In the genomic region with DNA sequence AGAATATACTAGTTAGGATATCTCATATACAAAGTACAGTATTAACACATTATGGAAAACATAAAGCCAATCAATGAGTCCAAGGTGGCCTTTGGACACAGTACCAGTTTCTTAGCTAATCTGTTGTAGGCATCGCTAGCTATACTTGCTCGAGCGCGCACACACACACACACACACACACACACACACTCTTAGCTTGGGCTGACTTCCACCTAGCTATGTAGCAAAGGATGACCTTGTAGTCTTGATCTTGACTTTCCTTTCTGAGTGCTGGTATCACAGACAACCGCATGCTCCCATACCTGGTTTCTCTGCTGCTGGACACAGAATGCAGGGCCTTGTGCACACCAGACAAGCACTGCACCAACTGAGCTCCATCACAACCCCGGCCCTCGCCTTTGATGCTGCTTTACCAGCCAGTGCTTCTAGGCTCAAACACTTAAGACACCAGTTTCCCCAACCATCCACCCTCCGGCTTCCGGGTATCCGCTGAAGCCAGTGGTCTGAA, we compare ENCODE assay signal across 27 mouse cellular contexts. TPM values are rescaled to one million over a fixed set of nuclear protein-coding genes. Genes with fewer than 3 reads are reported as not detected.
A peak's percentile ranks its signal among the peaks of the same experiment; 100 is the strongest.
DNase-seq lines count a peak whose midpoint lies in the region; ATAC-seq lines count a peak whose summit lies in the region.
"Had no signal": no experiment of that assay in that cellular context is flagged by ENCODE, and none has a peak within 500 bp of the region (broad histone marks: within the 10 kb centered on the region; RNA-seq: fewer than 3 reads in every experiment).

No protein-coding gene starts in this region.

- H3K4me3 ChIP-seq in heart, embryonic 10.5 days = no peak overlapping the region
- H3K4me3 ChIP-seq: embryonic facial prominence, embryonic 13.5 days; embryonic facial prominence, embryonic 15.5 days; erythroblast, embryonic 14.5 days; forebrain, embryonic 10.5 days; forebrain, embryonic 12.5 days; forebrain, embryonic 15.5 days had no signal

- H3K9me3 ChIP-seq in heart, embryonic 10.5 days = no peaks in the 10 kb centered on the region
- H3K9me3 ChIP-seq: embryonic facial prominence, embryonic 13.5 days; embryonic facial prominence, embryonic 15.5 days; forebrain, embryonic 10.5 days; forebrain, embryonic 12.5 days; forebrain, embryonic 15.5 days; G1E had no signal

- no peaks in the 10 kb centered on the region; the same call in 1 of the 2 replicates for H3K4me1 ChIP-seq in heart, embryonic 10.5 days
- H3K4me1 ChIP-seq: embryonic facial prominence, embryonic 13.5 days; embryonic facial prominence, embryonic 15.5 days; forebrain, embryonic 12.5 days; forebrain, embryonic 15.5 days had no signal

- H3K27me3 ChIP-seq in heart, embryonic 10.5 days (ENCODE audit: insufficient read depth, poor library complexity, severe bottlenecking) = no peaks in the 10 kb centered on the region
- H3K27me3 ChIP-seq: CH12.LX; embryonic facial prominence, embryonic 13.5 days; embryonic facial prominence, embryonic 15.5 days; forebrain, embryonic 12.5 days; forebrain, embryonic 15.5 days; Patski had no signal

- no peaks in the 10 kb centered on the region for H3K36me3 ChIP-seq in heart, embryonic 10.5 days
- H3K36me3 ChIP-seq: embryonic facial prominence, embryonic 13.5 days; embryonic facial prominence, embryonic 15.5 days; forebrain, embryonic 10.5 days; forebrain, embryonic 12.5 days; forebrain, embryonic 15.5 days had no signal

- intact Hi-C loops in left cerebral cortex, postnatal 14 days (cut with DNase I) = no loop called here

- no peak overlapping the region for H3K27ac ChIP-seq in heart, embryonic 10.5 days
- H3K27ac ChIP-seq: embryonic facial prominence, embryonic 13.5 days; embryonic facial prominence, embryonic 15.5 days; forebrain, embryonic 10.5 days; forebrain, embryonic 12.5 days; forebrain, embryonic 15.5 days had no signal

- WGBS in heart, embryonic 10.5 days = 90% methylated on average over 10 of the region's 10 CpGs

- peak; percentile 55 for ATAC-seq in CD4-positive, CD25-positive, alpha-beta regulatory T cell, adult 4 months
- ATAC-seq: forebrain, embryonic 15.5 days; forebrain, postnatal 0 days; Patski had no signal

- DNase-seq in heart, embryonic 10.5 days (ENCODE audit: low spot score) = peak; percentile 71
- no peak for DNase-seq in heart, postnatal 4 days
- peak; percentile 80 for DNase-seq in induced T-regulatory cell, adult 2 months (ENCODE audit: low read depth)
- DNase-seq in urinary bladder, adult 2 months (ENCODE audit: low spot score) = no peak
- no peak for DNase-seq in B cell, adult 2 months
- no peak for DNase-seq in left cerebral cortex, postnatal 14 days (ENCODE audit: low spot score in 2 of 2)
- DNase-seq: adrenal gland, adult 2 months; adrenal gland, postnatal 10 days; adrenal gland, postnatal 25 days; cerebellum, adult 11 months; cerebellum, adult 18-20 months; cerebellum, adult 8-10 months; cerebellum, adult 9-11 months; cerebellum, postnatal 14 days; cerebellum, postnatal 36 days; embryo, embryonic 11 days; forebrain, postnatal 0 days had no signal

RNA-seq across cellular contexts. Expression of a gene that starts 17.1 kb away (rescaled TPM):
- 2.6 and 4.2 TPM in 2 replicates for polyA plus RNA-seq in heart, embryonic 10.5 days (2016; fragmentation: Nextera tagmentation; extraction: Ambion mirVana)
- total RNA-seq in heart, postnatal 4 days (2021) = 1 to 10 TPM; 3.5 to 4.3 TPM
- polyA plus RNA-seq in CD4-positive, CD25-positive, alpha-beta regulatory T cell, adult 4 months (2017; shearing (Covaris generic)) = 100 to 1,000 TPM; 591 to 626 TPM
- polyA plus RNA-seq in urinary bladder, adult 2 months (2012; rRNA removed) = 12.9 and 14.0 TPM in 2 replicates
- 1 to 10 TPM; 5.9 to 6.6 TPM for total RNA-seq in left cerebral cortex, postnatal 14 days (2021)
- total RNA-seq: CH12.LX had no signal

Comparison
In these comparisons a context has a peak if more than half of its experiments do, and no peak if none do; other contexts are left out.
1. DNase-seq: peak in heart, embryonic 10.5 days (single experiment) and induced T-regulatory cell, adult 2 months (single experiment); none in heart, postnatal 4 days (single experiment), urinary bladder, adult 2 months (single experiment), B cell, adult 2 months (0 of 2) and left cerebral cortex, postnatal 14 days (0 of 2).
2. RNA of a gene that starts 17.1 kb away (polyA plus RNA-seq): 591 to 626 TPM in CD4-positive, CD25-positive, alpha-beta regulatory T cell, adult 4 months; 12.9 to 14.0 TPM in urinary bladder, adult 2 months and 2.6 to 4.2 TPM in heart, embryonic 10.5 days; every median in the first group is over 10 times any median in the second.